9 mouse cellular contexts compared by ENCODE assay signal in genomic region chrX:161716865-161717763, GRCm38 (mm10). TPM values are rescaled to one million over a fixed set of nuclear protein-coding genes. Genes with fewer than 3 reads are reported as not detected.
DNase-seq lines count a peak whose midpoint lies in the region; ATAC-seq and TF ChIP-seq lines count a peak whose summit lies in the region.
"Had no signal": no experiment of that assay in that cellular context is flagged by ENCODE, and none has a peak within 500 bp of the region (broad histone marks: within the 10 kb centered on the region; RNA-seq: fewer than 3 reads in every experiment).

Rai2 (plus strand) TSS chrX:161717069.

- H3K9me3 ChIP-seq in liver, embryonic 14.5 days (ENCODE audit: control insufficient read depth, low read length), result no peaks in the 10 kb centered on the region
- no peaks in the 10 kb centered on the region for H3K9me3 ChIP-seq in neural tube, embryonic 14.5 days (ENCODE audit: control insufficient read depth, low read length)

- H3K27ac ChIP-seq in testis, adult 2 months (ENCODE audit: control insufficient read depth, insufficient read depth, low read depth, low read length), result no peak within 1 kb of the TSS
- no peak within 1 kb of the TSS for H3K27ac ChIP-seq in kidney, adult 2 months (ENCODE audit: insufficient read depth, low read depth, low read length)
- no peak within 1 kb of the TSS for H3K27ac ChIP-seq in liver, embryonic 14.5 days
- H3K27ac ChIP-seq in neural tube, embryonic 14.5 days (ENCODE audit: low read depth, low read length), result peak within 1 kb of the TSS; percentile 82

- WGBS in kidney, adult 2 months, result 3% methylated on average over 42 of the region's 79 CpGs
- WGBS in liver, embryonic 14.5 days (ENCODE audit: insufficient replicate concordance), result 13% methylated on average over 47 of the region's 79 CpGs
- 7% methylated on average over 23 of the region's 79 CpGs for WGBS in neural tube, embryonic 14.5 days

- peaks cover 3% of the 10 kb centered on the region; the same call in 1 of the 2 replicates for H3K4me1 ChIP-seq in testis, adult 2 months (ENCODE audit: control insufficient read depth, insufficient read depth, low read length)
- no peaks in the 10 kb centered on the region for H3K4me1 ChIP-seq in kidney, adult 2 months (ENCODE audit: control insufficient read depth, insufficient read depth, low read length)
- no peaks in the 10 kb centered on the region for H3K4me1 ChIP-seq in liver, embryonic 14.5 days (replicated peaks; ENCODE audit: control insufficient read depth in 2 of 2, insufficient read depth in 2 of 2, low read length in 1 of 2)
- 0 out of 2 replicates have a peak, but pooled peaks cover 2% of the 10 kb centered on the region for H3K4me1 ChIP-seq in neural tube, embryonic 14.5 days (ENCODE audit: control insufficient read depth, insufficient read depth, low read length)

- TF ChIP-seq CTCF in testis, adult 2 months (IDR thresholded peaks at IDR 0.05; ENCODE audit: control insufficient read depth, insufficient read depth, insufficient replicate concordance, low read depth, low read length), result no peak
- TF ChIP-seq CTCF in kidney, adult 2 months (conservative IDR thresholded peaks at IDR 0.05; ENCODE audit: insufficient read depth, insufficient read length, low read depth, low read length), result no peak
- no peak for TF ChIP-seq CTCF in liver, embryonic 14.5 days (IDR thresholded peaks at IDR 0.05; ENCODE audit: low read depth)

- TF ChIP-seq POLR2A in testis, adult 2 months (IDR thresholded peaks at IDR 0.05; ENCODE audit: control insufficient read depth, low read depth, low read length), result no peak
- TF ChIP-seq POLR2A in kidney, adult 2 months (IDR thresholded peaks at IDR 0.05; ENCODE audit: low read depth, low read length), result no peak

- H3K4me3 ChIP-seq in testis, adult 2 months (ENCODE audit: control insufficient read depth, low read depth, low read length), result peak within 1 kb of the TSS; percentile 38
- H3K4me3 ChIP-seq in kidney, adult 2 months (ENCODE audit: insufficient read depth, low read depth, low read length), result peak within 1 kb of the TSS; percentile 91
- peak within 1 kb of the TSS; percentile 11 to 36; a peak in 3 of 4 replicates for H3K4me3 ChIP-seq in liver, embryonic 14.5 days (ENCODE audit: insufficient read depth in 1 of 2, low read depth in 2 of 2, low read length in 2 of 2)
- H3K4me3 ChIP-seq in neural tube, embryonic 14.5 days (ENCODE audit: low read depth, low read length), result peak within 1 kb of the TSS; percentile 57

- H3K36me3 ChIP-seq in testis, adult 2 months (ENCODE audit: control insufficient read depth, insufficient read depth, low read length), result no peaks in the 10 kb centered on the region
- no peaks in the 10 kb centered on the region for H3K36me3 ChIP-seq in kidney, adult 2 months (ENCODE audit: control insufficient read depth, insufficient read depth, low read length)
- no peaks in the 10 kb centered on the region for H3K36me3 ChIP-seq in liver, embryonic 14.5 days (replicated peaks; ENCODE audit: control insufficient read depth, insufficient read depth, low read depth)
- no peaks in the 10 kb centered on the region for H3K36me3 ChIP-seq in neural tube, embryonic 14.5 days (ENCODE audit: control insufficient read depth, insufficient read depth, low read length)

- peak within 1 kb of the TSS; percentile 51 for H3K4me2 ChIP-seq in liver, embryonic 14.5 days (ENCODE audit: low read depth)
- peak within 1 kb of the TSS; percentile 45 for H3K4me2 ChIP-seq in neural tube, embryonic 14.5 days (ENCODE audit: low read depth, low read length)

- no peak within 1 kb of the TSS for H3K9ac ChIP-seq in liver, embryonic 14.5 days (replicated peaks)
- H3K9ac ChIP-seq in neural tube, embryonic 14.5 days (replicated peaks; ENCODE audit: low read depth, low read length), result peak within 1 kb of the TSS; percentile 84

- no peak for DNase-seq in testis, postnatal 14 days (ENCODE audit: low spot score)
- peak; percentile 37 for DNase-seq in embryo, embryonic 9.5 days (ENCODE audit: extremely low spot score)
- DNase-seq in heart, adult 8-10 months (ENCODE audit: low spot score), result no peak
- peak; percentile 63 for DNase-seq in kidney, adult 2 months
- DNase-seq in liver, embryonic 14.5 days (ENCODE audit: low read depth in 3 of 3, low spot score in 3 of 3), result no peak
- no peak for DNase-seq in spleen, postnatal 10 days (ENCODE audit: low spot score in 2 of 2)

- ATAC-seq in liver, embryonic 14.5 days (ENCODE audit: insufficient read depth), result peak; percentile 62; the same call in 1 of the 2 replicates
- peak; percentile 84 for ATAC-seq in neural tube, embryonic 14.5 days (ENCODE audit: low read depth)

- no peaks in the 10 kb centered on the region for H3K27me3 ChIP-seq in testis, adult 2 months (ENCODE audit: control insufficient read depth, insufficient read depth, low read length)
- no peaks in the 10 kb centered on the region for H3K27me3 ChIP-seq in kidney, adult 2 months (replicated peaks; ENCODE audit: control insufficient read depth, insufficient read depth, low read length)
- peaks cover 20% of the 10 kb centered on the region for H3K27me3 ChIP-seq in liver, embryonic 14.5 days (ENCODE audit: control insufficient read depth, insufficient read depth, low read length)
- H3K27me3 ChIP-seq in neural tube, embryonic 14.5 days (ENCODE audit: control insufficient read depth, insufficient read depth, low read length), result 0 out of 2 replicates have a peak, but pooled peaks cover 13% of the 10 kb centered on the region

- no peak for TF ChIP-seq EP300 in liver, embryonic 14.5 days (IDR thresholded peaks at IDR 0.05; ENCODE audit: low read depth)

RNA-seq across cellular contexts. Expression of gene Rai2, which starts in this region (rescaled TPM):
- 3.7 TPM in 2 replicates for polyA plus RNA-seq in testis, adult 2 months (2012; rRNA removed)
- 10 to 100 TPM; 46.2 to 51.9 (median 49.6) TPM for total RNA-seq in heart, adult 8-10 months (2022)
- polyA plus RNA-seq in kidney, adult 2 months (2012; rRNA removed), result 7.4 and 9.2 TPM in 2 replicates
- 0.25 and 0.28 TPM in 2 replicates for polyA plus RNA-seq in liver, embryonic 14.5 days (2012; rRNA removed)
- 0.11 and 0.37 TPM in 2 replicates for polyA plus RNA-seq in liver, embryonic 14.5 days (2014; fragmentation: Nextera tagmentation; extraction: Ambion mirVana)
- polyA plus RNA-seq in neural tube, embryonic 14.5 days (2014; fragmentation: Nextera tagmentation; extraction: Ambion mirVana), result 22.2 and 22.7 TPM in 2 replicates
- total RNA-seq: neutrophil, adult 5-6 weeks had no signal

Comparison
In these comparisons a context has a peak if more than half of its experiments do, and no peak if none do; other contexts are left out.
1. Peak in ATAC-seq, H3K4me3 ChIP-seq and H3K4me2 ChIP-seq in liver, embryonic 14.5 days; RNA of the gene not detected or under 1 TPM.
2. H3K4me3 ChIP-seq: peak in every context shown above with its lines; median percentile 91 in kidney, adult 2 months; 57 in neural tube, embryonic 14.5 days; 38 in testis, adult 2 months; 24 in liver, embryonic 14.5 days.
3. DNase-seq: peak in embryo, embryonic 9.5 days (single experiment) and kidney, adult 2 months (single experiment); none in testis, postnatal 14 days (single experiment), heart, adult 8-10 months (single experiment), liver, embryonic 14.5 days (0 of 3) and spleen, postnatal 10 days (0 of 2).